Mouse (Mus musculus): ENCODE measurements at regions not wholly inside any gene's neighbourhood (a gene's known extent, or its start where the extent isn't known, plus 50 kb on each side); places are given as distances from the start of the nearest gene placed in this dataset.

DNA sequence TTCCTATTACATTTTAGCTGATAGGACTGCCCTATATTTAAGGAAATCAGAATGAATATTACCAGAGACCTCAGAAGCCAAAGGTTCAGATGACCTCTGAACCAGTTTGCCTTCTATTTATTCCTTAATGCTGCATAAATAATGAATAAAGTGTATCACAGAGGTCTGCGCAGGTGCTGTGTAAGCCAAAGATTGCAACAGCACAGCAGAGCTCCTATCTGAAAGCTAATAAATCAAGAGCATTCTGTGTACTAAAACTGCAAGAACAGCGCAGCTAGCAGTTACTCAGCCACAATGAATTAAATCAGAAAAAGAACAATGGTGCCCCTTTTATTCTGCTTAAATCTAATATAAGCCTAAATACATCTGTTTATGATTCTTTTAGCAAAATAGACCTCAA lies 1208.5 kb downstream of the Rapgef2 start:
- 82% methylated on average over 2 of the region's 2 CpGs for WGBS
- DNase-seq (ENCODE audit: low spot score), result no peak
- Histone ChIP-seq H3K27ac (no peak overlapping the region), H3K4me1 (peaks cover 7% of the 10 kb centered on the region; the same call in 1 of the 2 replicates), H3K27me3 (ENCODE audit: low read depth, poor library complexity, severe bottlenecking) (no peaks in the 10 kb centered on the region), H3K4me3 (no peak overlapping the region), H3K9me3 (replicated peaks) (no peaks in the 10 kb centered on the region), H3K36me3 (no peaks in the 10 kb centered on the region)

DNA sequence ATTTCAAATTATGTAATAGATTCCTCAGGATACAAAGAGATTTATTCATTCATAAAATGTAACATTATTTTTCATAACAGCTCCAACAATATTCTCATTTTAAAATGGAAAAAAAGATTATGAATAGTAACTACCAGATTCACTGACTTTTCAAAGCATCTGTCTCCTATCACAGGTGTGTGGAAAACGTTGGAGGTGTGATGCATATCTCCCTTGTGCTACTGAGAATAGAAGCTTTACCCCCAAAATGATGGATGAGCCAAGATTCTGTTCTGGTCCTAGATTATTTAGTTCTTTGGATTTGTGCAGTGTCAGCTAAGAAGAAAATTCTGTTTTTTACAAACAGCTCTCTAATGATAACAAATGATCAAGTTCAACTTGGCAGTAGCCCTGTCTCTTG lies 1209.0 kb downstream of the Rapgef2 start:
- DNase-seq (ENCODE audit: low spot score), result no peak
- H3K36me3 ChIP-seq, result no peaks in the 10 kb centered on the region
- H3K4me1 ChIP-seq, result peaks cover 7% of the 10 kb centered on the region; the same call in 1 of the 2 replicates
- no peak overlapping the region for H3K4me3 ChIP-seq
- no peaks in the 10 kb centered on the region for H3K9me3 ChIP-seq (replicated peaks)
- WGBS, result 63% methylated on average over 1 of the region's 1 CpGs
- no peak overlapping the region for H3K27ac ChIP-seq
- H3K27me3 ChIP-seq (ENCODE audit: low read depth, poor library complexity, severe bottlenecking), result no peaks in the 10 kb centered on the region

DNA sequence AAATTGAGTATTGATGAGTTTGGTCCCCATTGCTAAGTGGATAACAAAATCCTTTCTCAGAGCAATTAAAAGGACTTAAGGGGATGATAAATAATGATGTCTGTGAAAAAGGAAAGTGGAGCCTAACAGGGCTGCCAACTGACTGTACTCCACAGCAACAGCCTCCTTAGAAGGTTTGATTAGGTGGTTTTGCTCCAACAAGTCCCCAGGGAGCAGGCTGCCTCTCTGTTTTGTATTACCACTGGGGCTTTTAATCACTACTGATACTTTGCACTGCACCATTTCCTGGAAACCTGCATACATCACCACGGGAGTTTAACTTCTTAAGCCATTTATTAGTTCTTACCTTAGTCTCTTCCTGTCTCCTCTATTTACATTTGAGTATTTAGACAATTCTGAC lies 1213.3 kb downstream of the Rapgef2 start:
- Histone ChIP-seq H3K36me3 (no peaks in the 10 kb centered on the region), H3K27ac (no peak overlapping the region)
- 38% methylated on average over 1 of the region's 1 CpGs for WGBS

DNA sequence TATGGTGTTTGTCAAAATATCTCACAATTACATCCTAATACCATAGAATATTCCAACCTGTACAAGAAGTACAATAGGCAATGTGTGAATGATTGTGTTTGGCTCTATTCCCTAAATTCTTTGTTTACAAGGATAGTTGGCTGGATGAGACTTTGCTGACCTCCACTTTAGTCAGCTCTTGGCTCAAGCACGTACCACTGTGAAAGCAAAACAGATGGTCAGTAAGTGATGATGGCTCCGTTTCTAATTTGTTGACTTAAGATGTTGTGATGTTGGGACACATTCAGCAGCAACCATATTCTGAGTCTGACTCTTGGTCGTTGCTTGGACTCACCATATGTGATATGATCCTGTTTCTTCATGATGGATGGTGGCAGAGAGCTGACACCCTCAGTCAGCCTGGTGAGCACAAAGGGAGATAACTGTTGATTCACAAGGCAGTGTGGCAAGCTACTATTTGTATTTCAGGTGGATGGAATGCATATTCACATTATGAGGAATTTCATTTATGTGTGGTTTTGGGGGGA lies 1219.1 kb downstream of the Rapgef2 start:
- WGBS, result 83% methylated on average over 3 of the region's 3 CpGs

More for the DNA sequence above, 1213.3 kb downstream of the Rapgef2 start:
- Histone ChIP-seq H3K27me3 (ENCODE audit: low read depth, poor library complexity, severe bottlenecking) (no peaks in the 10 kb centered on the region), H3K4me1 (peaks cover 7% of the 10 kb centered on the region; the same call in 1 of the 2 replicates), H3K4me3 (no peak overlapping the region), H3K9me3 (replicated peaks) (no peaks in the 10 kb centered on the region)
- peak; percentile 44 for DNase-seq (ENCODE audit: low spot score)

DNA sequence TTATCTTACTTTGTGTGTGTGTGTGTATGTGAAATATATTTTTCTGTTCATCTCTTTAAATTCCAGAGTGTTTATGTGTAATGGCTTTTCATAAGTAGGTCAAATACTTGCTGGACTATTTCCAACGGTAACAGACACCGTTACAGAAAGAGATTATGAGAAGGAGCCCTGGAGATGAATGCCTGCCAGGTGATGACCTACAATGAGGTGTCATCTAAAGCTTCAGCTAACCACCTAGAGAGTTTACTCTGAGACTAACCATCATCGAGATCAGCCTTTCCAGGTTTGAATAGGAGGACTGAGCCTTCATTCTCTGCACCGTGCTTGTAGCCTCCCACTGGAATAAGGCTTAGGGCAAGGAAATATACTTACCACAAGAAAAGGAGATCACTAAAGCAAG lies 1220.0 kb downstream of the Rapgef2 start:
- H3K27me3 ChIP-seq (ENCODE audit: low read depth, poor library complexity, severe bottlenecking), result no peaks in the 10 kb centered on the region
- 91% methylated on average over 4 of the region's 4 CpGs for WGBS
- no peak overlapping the region for H3K27ac ChIP-seq
- no peaks in the 10 kb centered on the region for H3K9me3 ChIP-seq (replicated peaks)
- peaks cover 5% of the 10 kb centered on the region for H3K4me1 ChIP-seq
- no peak for DNase-seq (ENCODE audit: low spot score)
- H3K36me3 ChIP-seq, result no peaks in the 10 kb centered on the region
- H3K4me3 ChIP-seq, result no peak overlapping the region

More for the DNA sequence above, 1219.1 kb downstream of the Rapgef2 start:
- Histone ChIP-seq H3K36me3 (no peaks in the 10 kb centered on the region), H3K9me3 (replicated peaks) (no peaks in the 10 kb centered on the region), H3K27me3 (ENCODE audit: low read depth, poor library complexity, severe bottlenecking) (no peaks in the 10 kb centered on the region), H3K4me3 (no peak overlapping the region), H3K27ac (no peak overlapping the region), H3K4me1 (peaks cover 5% of the 10 kb centered on the region)
- DNase-seq (ENCODE audit: low spot score), result no peak

DNA sequence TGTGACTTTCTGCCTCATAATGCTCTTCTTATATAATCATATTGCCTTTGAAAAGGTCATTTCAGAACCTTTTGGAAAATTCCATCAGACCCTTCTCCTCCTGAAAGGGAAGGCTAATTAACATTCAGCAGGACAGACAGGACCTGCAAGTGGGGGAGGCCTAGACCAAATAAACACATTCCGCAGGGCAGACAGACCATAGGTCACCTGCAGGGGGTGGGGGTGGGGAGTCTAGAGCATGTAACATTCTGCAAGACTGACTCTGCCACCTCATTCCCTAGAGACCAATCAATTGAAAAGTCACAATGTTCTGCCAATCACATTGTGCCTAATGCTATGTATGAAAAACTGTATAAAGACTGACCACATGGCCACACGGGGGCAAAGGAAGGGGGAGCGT lies 1223.8 kb downstream of the Rapgef2 start:
- no peaks in the 10 kb centered on the region for H3K27me3 ChIP-seq (ENCODE audit: low read depth, poor library complexity, severe bottlenecking)
- peaks cover 5% of the 10 kb centered on the region for H3K4me1 ChIP-seq
- no peaks in the 10 kb centered on the region for H3K36me3 ChIP-seq
- no peak overlapping the region for H3K4me3 ChIP-seq
- H3K9me3 ChIP-seq (replicated peaks), result no peaks in the 10 kb centered on the region
- 75% methylated on average over 3 of the region's 3 CpGs for WGBS
- DNase-seq (ENCODE audit: low spot score), result no peak
- H3K27ac ChIP-seq, result no peak overlapping the region

DNA sequence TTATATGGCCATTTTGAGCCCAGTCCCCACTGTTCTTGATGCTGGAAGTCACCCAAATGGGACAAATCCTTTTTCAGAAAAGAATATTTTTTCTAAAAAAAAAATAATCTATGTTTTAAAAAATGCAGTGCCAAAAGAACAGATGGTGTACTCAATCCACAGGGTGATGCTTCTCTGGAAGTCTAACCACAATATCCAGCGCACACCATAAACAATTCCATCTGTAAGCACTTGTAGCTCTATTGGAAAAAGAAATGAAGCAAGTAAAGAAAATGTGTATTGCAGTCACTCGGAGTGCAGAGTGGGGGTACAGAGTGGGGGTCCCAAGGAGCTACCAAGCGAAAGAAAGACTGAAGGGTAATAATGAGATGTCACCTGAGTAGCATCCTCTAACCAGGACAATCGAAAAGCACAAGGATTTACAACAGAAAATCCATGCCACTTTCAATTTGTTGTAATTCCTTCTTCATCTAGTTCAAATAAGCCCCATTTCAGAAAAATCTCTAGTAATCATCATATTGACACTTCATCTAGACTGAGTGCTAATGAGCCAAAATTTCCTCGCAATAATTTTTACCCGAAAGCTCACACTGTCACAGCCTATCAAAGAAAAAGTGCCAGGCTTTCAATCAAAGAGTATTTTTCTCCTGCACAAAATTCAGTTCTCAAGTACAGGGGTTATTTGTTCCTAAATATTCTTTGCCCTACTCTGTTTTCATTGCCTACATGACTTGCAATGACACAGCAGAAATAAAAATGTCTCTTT lies 1226.3 kb downstream of the Rapgef2 start:
- Histone ChIP-seq H3K36me3 (no peaks in the 10 kb centered on the region), H3K4me3 (no peak overlapping the region), H3K9me3 (replicated peaks) (no peaks in the 10 kb centered on the region), H3K4me1 (peaks cover 5% of the 10 kb centered on the region), H3K27ac (no peak overlapping the region), H3K27me3 (ENCODE audit: low read depth, poor library complexity, severe bottlenecking) (no peaks in the 10 kb centered on the region)
- DNase-seq (ENCODE audit: low spot score), result no peak
- 89% methylated on average over 6 of the region's 6 CpGs for WGBS

All from limb, embryonic 10.5 days (tissue).